Mouse (Mus musculus) spleen, adult 2 months (tissue): ENCODE data around the gene Bbc3. TPM values are rescaled to one million over a fixed set of nuclear protein-coding genes. Genes with fewer than 3 reads are reported as not detected.
A peak's percentile ranks its signal among the peaks of the same experiment; 100 is the strongest.

Source experiments
- DNase-seq, 2 experiments: peaks; one replicate each; pipeline versions ENCODE4 v3.0.0 to v3.0.0-alpha.2; 2012 to 2021; ENCODE audit warnings: low spot score in 2 of 2, low read depth in 1 of 2
- H3K27ac ChIP-seq: fragments of 200-500 bp; 2 replicates; pipeline ENCODE4 v1.5.1; 2012; ENCODE audit warnings: low read length, inconsistent platforms; ENCODE audit not compliant: insufficient read depth
- H3K27me3 ChIP-seq: fragments of 200-500 bp; 2 replicates; pipeline ENCODE4 v1.6.1; 2012; ENCODE audit warnings: mild to moderate bottlenecking, moderate library complexity, low read length, inconsistent platforms; ENCODE audit not compliant: control insufficient read depth, insufficient read depth
- H3K36me3 ChIP-seq: fragments of 200-500 bp; 2 replicates; pipeline ENCODE4 v1.6.1; 2012; ENCODE audit warnings: mild to moderate bottlenecking, low read length, inconsistent platforms; ENCODE audit not compliant: control insufficient read depth, insufficient read depth
- H3K4me1 ChIP-seq: fragments of 200-500 bp; 2 replicates; pipeline ENCODE4 v1.6.1; 2011; ENCODE audit warnings: inconsistent platforms; ENCODE audit not compliant: control insufficient read depth, insufficient read depth, insufficient read length
- H3K4me3 ChIP-seq: fragments of 200-500 bp; 2 replicates; pipeline ENCODE4 v1.5.1; 2011; ENCODE audit warnings: mild to moderate bottlenecking, inconsistent platforms; ENCODE audit not compliant: insufficient read depth, insufficient read length; ENCODE audit errors: extremely low read depth
- CTCF ChIP-seq: fragments of 200-500 bp; IDR thresholded peaks from 2 replicates; pipeline ENCODE4 v1.5.1; 2011; ENCODE audit warnings: mild to moderate bottlenecking, inconsistent platforms; ENCODE audit not compliant: insufficient read depth, insufficient read length, insufficient replicate concordance; ENCODE audit errors: extremely low read depth
- POLR2A ChIP-seq: fragments of 200-500 bp; IDR thresholded peaks from 2 replicates; pipeline ENCODE4 v1.6.1; 2011; ENCODE audit warnings: low read depth, low read length, inconsistent platforms
- WGBS: fragments of 180-500 bp; shearing (Covaris S2); methylation state at CpG from one replicate; pipeline ENCODE4 v1.1.7; 2018; 5-methylcytosine and 5-hydroxymethylcytosine counted together
- polyA plus RNA-seq: library from polyadenylated mRNA; depleted of rRNA; stranded (reverse); fragments of >200 nt; gene quantifications from 2 replicates; pipeline ENCODE4 v1.2.3, GENCODE M21; 2012; rRNA removed

The Bbc3 gene
- polyA plus RNA-seq, 1 experiment: 22.9 TPM

DNA sequence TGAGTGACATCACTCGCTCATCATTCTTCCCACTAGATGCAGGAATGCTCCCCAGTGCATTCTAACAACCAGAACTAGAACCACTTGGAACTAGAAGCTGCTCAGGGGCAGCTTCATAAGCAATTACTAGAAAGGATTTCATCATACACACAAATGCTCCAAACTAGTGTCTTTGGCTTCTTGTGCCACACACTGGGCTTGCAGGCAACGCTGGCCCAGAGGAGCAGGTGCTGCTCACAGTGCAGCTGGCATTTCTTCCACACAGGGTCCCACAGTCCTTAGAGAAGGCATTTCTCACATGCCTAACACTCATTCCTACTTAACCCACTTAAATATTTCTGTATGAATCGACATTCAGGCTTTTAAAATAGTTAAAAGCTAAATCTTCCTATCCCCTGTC is 49.4 kb downstream of the Bbc3 start:
- peaks cover 24% of the 10 kb centered on the region for H3K36me3 ChIP-seq
- no peak for DNase-seq
- H3K27me3 ChIP-seq: no peaks in the 10 kb centered on the region
- 0 out of 2 replicates have a peak, but pooled peaks cover 4% of the 10 kb centered on the region for H3K4me1 ChIP-seq
- no peak overlapping the region for H3K27ac ChIP-seq
- TF ChIP-seq CTCF (no peak), POLR2A (no peak)
- no peak overlapping the region for H3K4me3 ChIP-seq
- 95% methylated on average over 3 of the region's 3 CpGs for WGBS

- peak in 1 of 2 experiments; percentile 41 for DNase-seq
Observed at GRCm38 (mm10) chr7:16364319-16364718, 56.1 kb downstream of the Bbc3 start.

DNA sequence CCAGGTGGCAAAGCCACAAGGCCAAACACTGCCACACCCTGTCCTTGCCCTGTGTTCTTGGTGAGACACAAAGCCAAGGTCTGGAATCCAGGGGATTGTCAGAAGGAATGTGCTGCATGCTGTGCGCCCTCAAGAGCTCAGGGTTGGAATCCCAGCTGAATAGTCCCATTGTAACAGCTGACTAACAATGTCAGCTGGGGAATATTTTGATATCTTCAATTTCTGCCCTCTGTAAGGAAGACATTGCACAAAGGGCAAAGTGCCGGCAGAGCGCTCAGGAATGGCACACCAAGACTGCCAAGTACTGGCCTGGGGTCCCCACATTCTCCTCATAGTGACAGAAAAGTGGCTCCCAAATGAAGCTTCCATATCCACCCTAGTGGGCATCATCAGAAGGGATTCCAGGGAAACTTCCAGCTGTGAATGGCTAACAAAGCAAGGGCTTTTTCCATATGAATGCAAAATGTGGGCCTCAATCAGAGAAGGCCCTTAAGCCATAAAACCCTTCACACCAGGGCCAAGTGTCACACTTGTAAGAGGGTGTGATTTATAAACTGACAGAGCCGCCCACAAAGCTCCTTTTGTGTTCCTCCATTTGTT is 56.8 kb downstream of the Bbc3 start:
- 89% methylated on average over 4 of the region's 4 CpGs for WGBS
- peaks cover 24% of the 10 kb centered on the region for H3K36me3 ChIP-seq
- DNase-seq: no peak

More at GRCm38 (mm10) chr7:16364319-16364718, 56.1 kb downstream of the Bbc3 start:
- TF ChIP-seq CTCF: no peak
- no peak for TF ChIP-seq POLR2A
- Histone ChIP-seq H3K36me3 (peaks cover 21% of the 10 kb centered on the region), H3K27me3 (no peaks in the 10 kb centered on the region), H3K4me3 (no peak overlapping the region), H3K4me1 (peaks cover 15% of the 10 kb centered on the region; the same call in 1 of the 2 replicates), H3K27ac (peak overlapping the region; percentile 78)
- 28% methylated on average over 1 of the region's 1 CpGs for WGBS

GRCm38 (mm10) chr7:16366133-16366646 is 58.0 kb downstream of the Bbc3 start:
- TF ChIP-seq CTCF: no peak
- TF ChIP-seq POLR2A: no peak
- Histone ChIP-seq H3K27me3 (no peaks in the 10 kb centered on the region), H3K36me3 (peaks cover 27% of the 10 kb centered on the region), H3K4me3 (no peak overlapping the region), H3K27ac (peak overlapping the region; percentile 59), H3K4me1 (peaks cover 15% of the 10 kb centered on the region; the same call in 1 of the 2 replicates)
- 68% methylated on average over 10 of the region's 10 CpGs for WGBS
- DNase-seq: peak in 1 of 2 experiments; percentile 25

More for the DNA sequence above, 56.8 kb downstream of the Bbc3 start:
- Histone ChIP-seq H3K27me3 (no peaks in the 10 kb centered on the region), H3K4me3 (no peak overlapping the region), H3K4me1 (peaks cover 15% of the 10 kb centered on the region; the same call in 1 of the 2 replicates), H3K27ac (peak overlapping the region; percentile 78)
- no peak for TF ChIP-seq CTCF
- TF ChIP-seq POLR2A: no peak

GRCm38 (mm10) chr7:16366669-16367068 is 58.5 kb downstream of the Bbc3 start:
- H3K36me3 ChIP-seq: peaks cover 27% of the 10 kb centered on the region

More at GRCm38 (mm10) chr7:16366669-16367068, 58.5 kb downstream of the Bbc3 start:
- Histone ChIP-seq H3K4me3 (no peak overlapping the region), H3K27me3 (no peaks in the 10 kb centered on the region), H3K27ac (peak overlapping the region; percentile 59; the same call in 1 of the 2 replicates), H3K4me1 (peaks cover 13% of the 10 kb centered on the region; the same call in 1 of the 2 replicates)
- WGBS: 64% methylated on average over 4 of the region's 4 CpGs
- no peak for TF ChIP-seq POLR2A
- no peak for TF ChIP-seq CTCF
- no peak for DNase-seq

Other genes with a start within 250 kb of the Bbc3 start
- gene Zfp541, start 246.6 kb upstream of the Bbc3 start, polyA plus RNA-seq: 0.02 and 0.05 TPM in 2 replicates
- gene Napa, start 209.9 kb upstream of the Bbc3 start, polyA plus RNA-seq: 150 and 151 TPM in 2 replicates
- 23.2 and 25.8 TPM in 2 replicates for gene Kptn, start 188.5 kb upstream of the Bbc3 start, polyA plus RNA-seq
- 1.2 and 2.5 TPM in 2 replicates for gene Slc8a2, start 178.6 kb upstream of the Bbc3 start, polyA plus RNA-seq
- gene Meis3, start 133.3 kb upstream of the Bbc3 start, polyA plus RNA-seq: 21.9 and 28.7 TPM in 2 replicates
- 49.3 and 63.1 TPM in 2 replicates for gene Dhx34, start 86.4 kb upstream of the Bbc3 start, polyA plus RNA-seq
- 1.8 and 4.0 TPM in 2 replicates for gene C5ar2, start 64.2 kb upstream of the Bbc3 start, polyA plus RNA-seq
- gene C5ar1, start 48.9 kb upstream of the Bbc3 start, polyA plus RNA-seq: 7.5 and 11.0 TPM in 2 replicates
- gene Inafm1, start 34.8 kb upstream of the Bbc3 start, polyA plus RNA-seq: 33.7 and 53.6 TPM in 2 replicates
- 32.4 and 33.3 TPM in 2 replicates for gene Ccdc9, start 21.6 kb upstream of the Bbc3 start, polyA plus RNA-seq
- 16.7 and 20.7 TPM in 2 replicates for gene Sae1, start 79.4 kb downstream of the Bbc3 start, polyA plus RNA-seq
- 47.2 and 57.2 TPM in 2 replicates for gene Zc3h4, start 92.5 kb downstream of the Bbc3 start, polyA plus RNA-seq
- gene Tmem160, start 144.4 kb downstream of the Bbc3 start, polyA plus RNA-seq: 118 and 170 TPM in 2 replicates
- not detected in 2 replicates for gene Npas1, start 169.3 kb downstream of the Bbc3 start, polyA plus RNA-seq